Mouse (Mus musculus): ENCODE measurements at regions not wholly inside any gene's neighbourhood (a gene's known extent, or its start where the extent isn't known, plus 50 kb on each side); places are given as distances from the start of the nearest gene placed in this dataset.
"Not testable (repeated sequence)": the region's sequence is repeated elsewhere in the genome, so short reads cannot be mapped to it uniquely, and the experiment has no call there.

GRCm38 (mm10) chr1:73633071-73633470 lies 491.2 kb downstream of the Tns1 start:
- no peak for DNase-seq (ENCODE audit: low spot score)
- H3K4me3 ChIP-seq (ENCODE audit: low read depth, low read length) = no peak overlapping the region
- no peaks in the 10 kb centered on the region for H3K36me3 ChIP-seq (replicated peaks)
- no peaks in the 10 kb centered on the region for H3K4me1 ChIP-seq (ENCODE audit: insufficient read depth, low read depth, low read length)
- no peak for ATAC-seq (ENCODE audit: extremely low read depth, insufficient number of reproducible peaks, low FRiP score, poor library complexity, severe bottlenecking)
- H3K27me3 ChIP-seq (ENCODE audit: insufficient read depth, low read length) = no peaks in the 10 kb centered on the region
- no peak for TF ChIP-seq TAL1 (conservative IDR thresholded peaks at IDR 0.05; ENCODE audit: low read depth, low read length)
- no peak for TF ChIP-seq CTCF (IDR thresholded peaks at IDR 0.05; ENCODE audit: low read depth, low read length)
- no peak for TF ChIP-seq GATA1 (IDR thresholded peaks at IDR 0.05; ENCODE audit: borderline replicate concordance, low read length)
- no peak for TF ChIP-seq POLR2AphosphoS5 (IDR thresholded peaks at IDR 0.05; ENCODE audit: insufficient replicate concordance, low read depth, low read length)
- no peak for TF ChIP-seq GATA2 (IDR thresholded peaks at IDR 0.05; ENCODE audit: borderline replicate concordance, low read depth, low read length)
- H3K9me3 ChIP-seq (replicated peaks) = no peaks in the 10 kb centered on the region

- no peaks in the 10 kb centered on the region for H3K9me3 ChIP-seq (replicated peaks)
- H3K4me1 ChIP-seq (ENCODE audit: insufficient read depth, low read depth, low read length) = no peaks in the 10 kb centered on the region
These were observed 493.9 kb downstream of the Tns1 start for GRCm38 (mm10) chr1:73630363-73630762.

GRCm38 (mm10) chr1:73625365-73625764 lies 498.9 kb downstream of the Tns1 start:
- no peak overlapping the region for H3K4me3 ChIP-seq (ENCODE audit: low read depth, low read length)
- H3K36me3 ChIP-seq (replicated peaks) = no peaks in the 10 kb centered on the region
- H3K9me3 ChIP-seq (replicated peaks) = no peaks in the 10 kb centered on the region
- no peak for TF ChIP-seq CTCF (IDR thresholded peaks at IDR 0.05; ENCODE audit: low read depth, low read length)
- no peak for TF ChIP-seq GATA1 (IDR thresholded peaks at IDR 0.05; ENCODE audit: borderline replicate concordance, low read length)
- no peak for TF ChIP-seq POLR2AphosphoS5 (IDR thresholded peaks at IDR 0.05; ENCODE audit: insufficient replicate concordance, low read depth, low read length)
- TF ChIP-seq GATA2 (IDR thresholded peaks at IDR 0.05; ENCODE audit: borderline replicate concordance, low read depth, low read length) = no peak
- TF ChIP-seq TAL1 (conservative IDR thresholded peaks at IDR 0.05; ENCODE audit: low read depth, low read length) = no peak
- no peaks in the 10 kb centered on the region for H3K4me1 ChIP-seq (ENCODE audit: insufficient read depth, low read depth, low read length)
- no peaks in the 10 kb centered on the region for H3K27me3 ChIP-seq (ENCODE audit: insufficient read depth, low read length)
- DNase-seq (ENCODE audit: low spot score) = no peak
- no peak for ATAC-seq (ENCODE audit: extremely low read depth, insufficient number of reproducible peaks, low FRiP score, poor library complexity, severe bottlenecking)

More at GRCm38 (mm10) chr1:73630363-73630762, 493.9 kb downstream of the Tns1 start:
- H3K36me3 ChIP-seq (replicated peaks) = no peaks in the 10 kb centered on the region
- H3K4me3 ChIP-seq (ENCODE audit: low read depth, low read length) = no peak overlapping the region
- ATAC-seq (ENCODE audit: extremely low read depth, insufficient number of reproducible peaks, low FRiP score, poor library complexity, severe bottlenecking) (no peak), DNase-seq (ENCODE audit: low spot score) (no peak)
- H3K27me3 ChIP-seq (ENCODE audit: insufficient read depth, low read length) = no peaks in the 10 kb centered on the region
- TF ChIP-seq GATA2 (IDR thresholded peaks at IDR 0.05; ENCODE audit: borderline replicate concordance, low read depth, low read length) = no peak
- TF ChIP-seq GATA1 (IDR thresholded peaks at IDR 0.05; ENCODE audit: borderline replicate concordance, low read length) = no peak
- TF ChIP-seq CTCF (IDR thresholded peaks at IDR 0.05; ENCODE audit: low read depth, low read length) = no peak
- no peak for TF ChIP-seq POLR2AphosphoS5 (IDR thresholded peaks at IDR 0.05; ENCODE audit: insufficient replicate concordance, low read depth, low read length)
- TF ChIP-seq TAL1 (conservative IDR thresholded peaks at IDR 0.05; ENCODE audit: low read depth, low read length) = no peak

GRCm38 (mm10) chr1:73621121-73621520 lies 503.1 kb downstream of the Tns1 start:
- not testable (repeated sequence) for H3K4me1 ChIP-seq (ENCODE audit: insufficient read depth, low read depth, low read length); ATAC-seq (ENCODE audit: extremely low read depth, insufficient number of reproducible peaks, low FRiP score, poor library complexity, severe bottlenecking); H3K4me3 ChIP-seq (ENCODE audit: low read depth, low read length); H3K27me3 ChIP-seq (ENCODE audit: insufficient read depth, low read length); H3K36me3 ChIP-seq (replicated peaks); DNase-seq (ENCODE audit: low spot score); H3K9me3 ChIP-seq (replicated peaks)

DNA sequence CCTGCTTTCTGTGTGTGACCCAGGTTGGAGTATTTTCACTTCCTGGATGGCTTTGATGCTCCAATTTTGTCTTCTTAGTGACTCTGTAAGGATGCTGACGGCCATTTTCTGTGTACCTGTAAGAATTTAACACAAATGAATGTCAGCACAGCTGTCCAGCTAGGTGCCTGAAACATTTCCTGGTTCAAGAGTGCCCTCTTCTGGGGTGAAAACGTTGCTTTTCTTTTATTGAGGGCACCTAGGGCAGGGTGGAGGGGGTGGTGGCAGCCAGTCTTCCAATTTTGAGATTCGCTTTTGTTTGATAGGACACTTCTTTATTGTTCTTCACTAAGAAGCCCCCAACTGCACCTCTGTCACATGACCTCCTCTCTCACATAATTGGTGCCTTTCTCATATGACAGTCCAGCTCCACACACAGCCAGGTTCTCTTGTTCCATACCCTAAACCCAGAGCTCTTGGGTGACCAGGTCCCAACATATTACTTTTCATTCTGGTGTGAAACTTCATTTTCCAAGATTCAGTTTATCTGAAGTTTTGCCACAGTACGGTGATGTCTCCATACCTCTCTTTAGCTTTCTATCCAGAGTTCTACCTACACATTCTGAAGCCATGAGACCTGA lies 505.6 kb downstream of the Tns1 start:
- H3K27me3 ChIP-seq (ENCODE audit: insufficient read depth, low read length) = no peaks in the 10 kb centered on the region
- DNase-seq (ENCODE audit: low spot score) (no peak), ATAC-seq (ENCODE audit: extremely low read depth, insufficient number of reproducible peaks, low FRiP score, poor library complexity, severe bottlenecking) (no peak)
- no peaks in the 10 kb centered on the region for H3K9me3 ChIP-seq (replicated peaks)
- no peaks in the 10 kb centered on the region for H3K4me1 ChIP-seq (ENCODE audit: insufficient read depth, low read depth, low read length)
- no peaks in the 10 kb centered on the region for H3K36me3 ChIP-seq (replicated peaks)
- no peak overlapping the region for H3K4me3 ChIP-seq (ENCODE audit: low read depth, low read length)
- TF ChIP-seq GATA1 (IDR thresholded peaks at IDR 0.05; ENCODE audit: borderline replicate concordance, low read length) = no peak
- TF ChIP-seq CTCF (IDR thresholded peaks at IDR 0.05; ENCODE audit: low read depth, low read length) = no peak
- no peak for TF ChIP-seq TAL1 (conservative IDR thresholded peaks at IDR 0.05; ENCODE audit: low read depth, low read length)
- TF ChIP-seq POLR2AphosphoS5 (IDR thresholded peaks at IDR 0.05; ENCODE audit: insufficient replicate concordance, low read depth, low read length) = no peak
- TF ChIP-seq GATA2 (IDR thresholded peaks at IDR 0.05; ENCODE audit: borderline replicate concordance, low read depth, low read length) = no peak

DNA sequence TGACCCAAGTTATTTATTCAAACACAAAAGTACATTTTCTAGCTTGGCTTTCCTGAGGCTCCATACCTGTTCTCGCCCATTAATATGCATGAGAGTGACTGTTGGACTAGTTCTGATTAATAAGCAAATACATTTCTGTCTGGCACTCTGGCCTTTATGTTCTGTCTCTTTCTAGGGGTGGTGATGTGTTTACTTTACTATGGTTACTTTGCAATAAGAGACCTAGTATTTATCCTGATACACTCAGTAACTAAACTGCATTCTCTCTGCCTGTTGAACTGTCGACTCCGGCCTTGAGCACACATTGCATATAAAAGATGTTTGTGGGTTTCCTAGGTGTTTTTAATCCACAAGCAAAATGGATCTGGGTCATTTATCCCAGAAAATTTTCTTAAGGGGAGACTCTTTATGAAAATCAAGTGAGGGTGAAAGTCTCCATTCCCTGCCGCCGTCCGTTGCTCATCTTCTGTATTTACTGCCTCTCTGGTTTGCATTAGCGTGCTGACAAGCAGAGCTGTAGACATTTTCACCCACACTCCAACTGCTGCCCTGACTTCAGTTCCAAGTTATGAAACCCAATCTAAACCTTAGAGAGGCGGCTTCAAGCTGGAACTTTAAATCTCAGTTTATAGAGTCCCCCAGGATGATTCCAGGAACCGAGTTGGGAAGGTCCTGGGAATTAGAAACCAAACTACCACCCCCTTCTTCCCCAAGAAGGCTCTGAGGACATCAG lies 530.4 kb downstream of the Tns1 start:
- no peaks in the 10 kb centered on the region for H3K27me3 ChIP-seq (ENCODE audit: insufficient read depth, low read length)
- no peak for ATAC-seq (ENCODE audit: extremely low read depth, insufficient number of reproducible peaks, low FRiP score, poor library complexity, severe bottlenecking)
- H3K9me3 ChIP-seq (replicated peaks) = no peaks in the 10 kb centered on the region
- DNase-seq (ENCODE audit: low spot score) = no peak
- TF ChIP-seq TAL1 (conservative IDR thresholded peaks at IDR 0.05; ENCODE audit: low read depth, low read length) = no peak
- TF ChIP-seq GATA2 (IDR thresholded peaks at IDR 0.05; ENCODE audit: borderline replicate concordance, low read depth, low read length) = no peak
- TF ChIP-seq POLR2AphosphoS5 (IDR thresholded peaks at IDR 0.05; ENCODE audit: insufficient replicate concordance, low read depth, low read length) = no peak
- TF ChIP-seq CTCF (IDR thresholded peaks at IDR 0.05; ENCODE audit: low read depth, low read length) = no peak
- TF ChIP-seq GATA1 (IDR thresholded peaks at IDR 0.05; ENCODE audit: borderline replicate concordance, low read length) = no peak
- H3K36me3 ChIP-seq (replicated peaks) = no peaks in the 10 kb centered on the region
- no peaks in the 10 kb centered on the region for H3K4me1 ChIP-seq (ENCODE audit: insufficient read depth, low read depth, low read length)
- H3K4me3 ChIP-seq (ENCODE audit: low read depth, low read length) = no peak overlapping the region
